Mouse (Mus musculus) monocyte, adult 59 days (primary cell): ENCODE data around the gene Pecr. TPM values are rescaled to one million over a fixed set of nuclear protein-coding genes. Genes with fewer than 3 reads are reported as not detected.

Experiments
- total RNA-seq, 2 experiments: library from RNA; stranded (reverse); gene quantifications; one replicate each; pipeline ENCODE4 v1.2.4; 2023

Pecr gene
- total RNA-seq: 1 to 10 TPM; 2.2 to 4.3 TPM

GRCm38 (mm10) chr1:72283992-72284485 lies at the start of gene Pecr, which contains the start of gene Tmem169:
TSS of gene Pecr (minus strand) at chr1:72284314.
TSS of gene Tmem169 (plus strand) at chr1:72284369.

DNA sequence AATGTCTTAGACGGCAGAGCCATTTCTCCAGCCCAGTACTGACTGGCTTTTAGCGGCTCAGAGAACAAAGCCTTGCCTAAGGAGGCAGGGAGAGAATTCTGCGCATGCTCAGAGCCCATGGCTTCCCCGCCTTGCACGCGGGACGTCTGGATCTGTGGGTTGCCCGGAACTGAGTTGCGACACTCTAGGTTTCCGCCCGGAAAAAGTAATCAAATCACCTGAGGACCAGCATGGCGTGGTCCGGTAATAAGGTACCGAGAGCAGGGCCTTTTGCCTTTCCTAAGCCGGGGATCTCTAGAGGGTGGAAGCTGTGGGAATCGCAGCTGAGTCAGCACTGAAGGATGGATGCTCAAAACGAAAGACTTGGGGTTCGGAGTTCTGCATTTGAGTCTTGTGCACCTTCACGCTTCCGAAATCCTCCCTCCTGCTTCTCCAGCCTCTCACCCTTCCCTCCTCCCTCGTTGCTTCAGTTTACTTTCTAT lies 23.2 kb upstream of the Pecr start, which contains the start of gene Xrcc5:
Xrcc5 (plus strand) TSS at position 105 of the 482 bp plus-strand sequence.

DNA sequence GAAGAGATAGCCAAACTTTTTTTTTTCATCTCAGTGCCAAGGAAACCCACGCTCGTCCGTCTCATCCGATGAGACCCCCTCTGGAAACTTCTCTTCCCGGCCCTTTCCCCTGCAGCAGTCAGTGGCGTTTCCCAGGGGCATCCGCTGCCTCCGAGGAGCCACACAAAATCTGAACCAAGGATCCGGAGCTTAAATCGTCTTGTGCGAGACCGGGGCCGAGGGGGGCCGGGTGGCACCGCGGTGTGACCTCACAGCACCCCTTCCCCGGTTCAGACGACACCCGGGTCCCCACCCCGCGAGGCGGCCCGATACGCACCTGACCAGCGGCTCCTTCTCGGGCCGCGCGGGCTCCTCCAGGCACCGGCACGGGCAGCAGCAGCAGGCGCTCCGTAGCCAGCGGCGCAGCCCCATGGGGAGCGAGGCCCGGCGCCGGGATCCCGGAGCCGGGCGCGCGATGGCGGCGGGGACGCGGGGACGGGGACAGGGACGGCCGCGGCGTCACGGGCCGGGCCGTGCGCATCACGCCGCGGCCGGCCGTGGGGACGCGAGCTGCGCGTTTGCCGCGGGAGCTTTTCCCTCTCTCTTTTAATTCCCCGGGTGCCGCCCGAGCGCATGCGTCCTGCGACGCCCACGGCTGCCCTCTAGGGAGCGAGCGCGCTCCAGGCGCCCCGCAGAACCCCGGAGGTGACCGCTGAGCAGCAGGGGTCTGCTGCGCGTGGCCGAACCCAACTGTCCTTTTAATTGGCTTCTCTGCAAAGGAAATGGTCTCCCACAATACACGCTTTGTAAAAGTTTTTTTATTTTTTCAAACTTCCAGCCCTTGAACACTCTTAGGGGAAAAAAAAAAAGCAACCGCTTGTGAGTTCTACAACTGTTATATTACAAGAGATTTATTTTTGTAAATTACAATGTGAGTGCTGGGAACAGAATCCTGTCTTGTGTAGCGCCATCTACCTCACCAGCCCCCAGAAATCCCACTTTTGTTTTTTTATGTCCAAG lies 72.1 kb downstream of the Pecr start, which contains the start of gene Mreg:
Mreg (minus strand) TSS at position 607 of the 999 bp plus-strand sequence.

Other genes starting within 250 kb of the Pecr start
- 1 to 10 TPM; 7.2 to 7.7 TPM for gene Mreg, start 72.0 kb downstream of the Pecr start, total RNA-seq
- not detected for gene Tmem169, start 55 bp upstream of the Pecr start, total RNA-seq
- 1 to 10 TPM; 1.8 to 2.3 TPM for gene Xrcc5, start 23.1 kb upstream of the Pecr start, total RNA-seq